11 mouse cellular contexts compared by ENCODE assay signal in genomic region chr17:51583984-51584880, GRCm38 (mm10).
A peak's percentile ranks its signal among the peaks of the same experiment; 100 is the strongest.
DNase-seq lines count a peak whose midpoint lies in the region; ATAC-seq lines count a peak whose summit lies in the region.
"Had no signal": no experiment of that assay in that cellular context is flagged by ENCODE, and none has a peak within 500 bp of the region (broad histone marks: within the 10 kb centered on the region; RNA-seq: fewer than 3 reads in every experiment).

No protein-coding gene starts in this region.

- 0 out of 2 replicates have a peak, but pooled peaks cover 4% of the 10 kb centered on the region for H3K4me1 ChIP-seq in embryonic facial prominence, embryonic 14.5 days (ENCODE audit: control insufficient read depth, insufficient read depth, low read length)
- 0 out of 2 replicates have a peak, but pooled peaks cover 3% of the 10 kb centered on the region for H3K4me1 ChIP-seq in embryonic facial prominence, embryonic 10.5 days

- H3K27ac ChIP-seq in embryonic facial prominence, embryonic 14.5 days (replicated peaks; ENCODE audit: low read depth, low read length) = no peak overlapping the region
- no peak overlapping the region for H3K27ac ChIP-seq in embryonic facial prominence, embryonic 10.5 days (replicated peaks)
- H3K27ac ChIP-seq: embryonic facial prominence, embryonic 13.5 days had no signal

- no peak overlapping the region for H3K4me3 ChIP-seq in embryonic facial prominence, embryonic 14.5 days (ENCODE audit: low read depth, low read length)
- H3K4me3 ChIP-seq in embryonic facial prominence, embryonic 10.5 days = no peak overlapping the region
- H3K4me3 ChIP-seq: embryonic facial prominence, embryonic 13.5 days had no signal

- no peaks in the 10 kb centered on the region for H3K36me3 ChIP-seq in embryonic facial prominence, embryonic 14.5 days (ENCODE audit: control insufficient read depth, insufficient read depth, low read length)
- no peaks in the 10 kb centered on the region for H3K36me3 ChIP-seq in embryonic facial prominence, embryonic 10.5 days (replicated peaks)
- H3K36me3 ChIP-seq: embryonic facial prominence, embryonic 13.5 days had no signal

- no peaks in the 10 kb centered on the region for H3K27me3 ChIP-seq in embryonic facial prominence, embryonic 14.5 days (replicated peaks; ENCODE audit: control insufficient read depth, insufficient read depth, low read length)
- no peaks in the 10 kb centered on the region for H3K27me3 ChIP-seq in embryonic facial prominence, embryonic 10.5 days (replicated peaks; ENCODE audit: low read depth, poor library complexity, severe bottlenecking)
- H3K27me3 ChIP-seq: embryonic facial prominence, embryonic 13.5 days had no signal

- WGBS in embryonic facial prominence, embryonic 14.5 days = 67% methylated on average over 19 of the region's 19 CpGs
- 85% methylated on average over 19 of the region's 19 CpGs for WGBS in embryonic facial prominence, embryonic 10.5 days

- H3K4me2 ChIP-seq in embryonic facial prominence, embryonic 14.5 days (ENCODE audit: low read depth, low read length) = peak overlapping the region; percentile 18; the same call in 1 of the 2 replicates
- H3K4me2 ChIP-seq: embryonic facial prominence, embryonic 13.5 days had no signal

- ATAC-seq in embryonic facial prominence, embryonic 14.5 days (ENCODE audit: low read depth) = peak; percentile 57
- ATAC-seq: liver, postnatal 0 days had no signal

- no peaks in the 10 kb centered on the region for H3K9me3 ChIP-seq in embryonic facial prominence, embryonic 14.5 days (ENCODE audit: control insufficient read depth, low read length)
- H3K9me3 ChIP-seq in embryonic facial prominence, embryonic 10.5 days = no peaks in the 10 kb centered on the region
- H3K9me3 ChIP-seq: embryonic facial prominence, embryonic 13.5 days had no signal

- H3K9ac ChIP-seq in embryonic facial prominence, embryonic 14.5 days (ENCODE audit: low read depth, low read length) = no peak overlapping the region
- H3K9ac ChIP-seq: embryonic facial prominence, embryonic 13.5 days; liver, postnatal 0 days had no signal

- peak; percentile 26 for DNase-seq in embryonic facial prominence, embryonic 14.5 days (ENCODE audit: low spot score)
- DNase-seq in embryonic facial prominence, embryonic 10.5 days (ENCODE audit: low spot score) = no peak
- peak; percentile 14 for DNase-seq in urinary bladder, postnatal 14 days (ENCODE audit: low spot score)
- DNase-seq in urinary bladder, postnatal 36 days (ENCODE audit: low spot score in 2 of 2) = no peak
- peak; percentile 6 for DNase-seq in mesoderm, embryonic 11.5 days (ENCODE audit: low read depth, low spot score)
- DNase-seq in adrenal gland, adult 18-20 months (ENCODE audit: low spot score in 2 of 2) = no peak
- DNase-seq in adipocyte (ENCODE audit: low spot score) = no peak
- no peak for DNase-seq in frontal cortex, postnatal 10 days (ENCODE audit: low spot score in 2 of 2)
- DNase-seq: cerebellum, adult 8-10 months; liver, postnatal 0 days had no signal

Comparison
In these comparisons a context has a peak if more than half of its experiments do, and no peak if none do; other contexts are left out.
1. DNase-seq: peak in embryonic facial prominence, embryonic 14.5 days (single experiment), urinary bladder, postnatal 14 days (single experiment) and mesoderm, embryonic 11.5 days (single experiment); none in embryonic facial prominence, embryonic 10.5 days (single experiment), urinary bladder, postnatal 36 days (0 of 2), adrenal gland, adult 18-20 months (0 of 2), adipocyte (single experiment) and frontal cortex, postnatal 10 days (0 of 2).